Mouse (Mus musculus) ES-E14 (cell line): ENCODE measurements around the gene Wnt9a. TPM values are rescaled to one million over a fixed set of nuclear protein-coding genes. Genes with fewer than 3 reads are reported as not detected.

Source experiments
- DNase-seq: peaks from one replicate; pipeline ENCODE4 v3.0.0-alpha.2; 2013; ENCODE audit warnings: low read depth, low spot score
- H3K27ac ChIP-seq: 2 replicates; pipeline ENCODE4 v1.5.1; 2012; ENCODE audit warnings: low read depth, mild to moderate bottlenecking, low read length, moderate library complexity, mixed read lengths; ENCODE audit not compliant: poor library complexity, insufficient read depth, severe bottlenecking
- H3K36me3 ChIP-seq: 2 replicates; pipeline ENCODE4 v1.6.1; 2012; ENCODE audit warnings: mild to moderate bottlenecking, low read length, moderate library complexity, mixed read lengths; ENCODE audit not compliant: control insufficient read depth, poor library complexity, insufficient read depth, severe bottlenecking
- H3K4me1 ChIP-seq, 2 experiments: fragments of 150-350 bp in 1 of 2; sonication (generic) in 1 of 2; 2 replicates each; pipeline ENCODE4 v1.6.1; 2012; ENCODE audit warnings: low read length in 2 of 2, mild to moderate bottlenecking in 1 of 2, mixed read lengths in 1 of 2; ENCODE audit not compliant: control insufficient read depth in 2 of 2, insufficient read depth in 2 of 2, poor library complexity in 1 of 2
- H3K4me3 ChIP-seq, 2 experiments: fragments of 150-350 bp in 1 of 2; sonication (generic) in 1 of 2; 2 replicates each; pipeline ENCODE4 v1.5.1; 2012; ENCODE audit warnings: low read length in 2 of 2, low read depth in 1 of 2, mild to moderate bottlenecking in 1 of 2, mixed read lengths in 1 of 2; ENCODE audit not compliant: insufficient read depth in 1 of 2, poor library complexity in 1 of 2, severe bottlenecking in 1 of 2
- H3K9ac ChIP-seq: 2 replicates; pipeline ENCODE4 v1.6.1; 2012; ENCODE audit warnings: low read depth, mild to moderate bottlenecking, low read length, mixed read lengths; ENCODE audit not compliant: poor library complexity, insufficient read depth, severe bottlenecking
- H3K9me3 ChIP-seq: fragments of 150-350 bp; sonication (generic); 2 replicates; pipeline ENCODE4 v1.6.1; 2012; ENCODE audit warnings: low read depth, mild to moderate bottlenecking, low read length; ENCODE audit not compliant: control insufficient read depth, insufficient read depth
- CHD2 ChIP-seq: IDR thresholded peaks from 2 replicates; pipeline ENCODE4 v1.6.1; 2014; ENCODE audit warnings: mild to moderate bottlenecking, low read depth, low read length, inconsistent platforms
- HCFC1 ChIP-seq: IDR thresholded peaks from 2 replicates; pipeline ENCODE4 v1.6.1; 2012; ENCODE audit warnings: low read length, inconsistent platforms, borderline replicate concordance; ENCODE audit not compliant: insufficient read depth
- MAFK ChIP-seq: IDR thresholded peaks from 2 replicates; pipeline ENCODE4 v1.6.1; 2014; ENCODE audit warnings: mild to moderate bottlenecking, low read depth, low read length, inconsistent platforms; ENCODE audit not compliant: insufficient read depth
- ZC3H11A ChIP-seq: IDR thresholded peaks from 2 replicates; pipeline ENCODE4 v1.6.1; 2012; ENCODE audit warnings: low read depth, mild to moderate bottlenecking, inconsistent platforms, low read length, borderline replicate concordance
- ZNF384 ChIP-seq: IDR thresholded peaks from 2 replicates; pipeline ENCODE4 v1.6.1; 2012; ENCODE audit warnings: low read depth, low read length, inconsistent platforms
- in situ Hi-C, 2 experiments: fragments of 600-800 bp; cut with MboI; formaldehyde crosslinking; loops; one replicate each; pipeline ENCODE4 v1.15.1; 2025; ENCODE audit warnings: low sequenced_read_pairs in 2 of 2, inconsistent platforms in 1 of 2; ENCODE audit not compliant: unreplicated experiment in 2 of 2
- total RNA-seq: library from RNA; depleted of rRNA; stranded (reverse); fragments of 300-350 nt; gene quantifications from 2 replicates; pipeline ENCODE4 v1.2.3, GENCODE M21; 2012; rRNA removed

The Wnt9a gene
- total RNA-seq, 1 experiment, result 5.8 TPM

- H3K4me1 ChIP-seq, result peaks cover 4 to 5% of the 10 kb centered on the region in 2 experiments; a peak in 3 of 4 replicates
- in situ Hi-C loops, result no loop called here
- DNase-seq, result no peak
- H3K4me3 ChIP-seq, result no peak overlapping the region
- no peak overlapping the region for H3K9ac ChIP-seq
- TF ChIP-seq ZNF384 (no peak), HCFC1 (no peak), ZC3H11A (no peak), MAFK (no peak), CHD2 (no peak)
- no peaks in the 10 kb centered on the region for H3K9me3 ChIP-seq
- no peaks in the 10 kb centered on the region for H3K36me3 ChIP-seq
- no peak overlapping the region for H3K27ac ChIP-seq
Measured at GRCm38 (mm10) chr11:59377999-59378398, 71.3 kb downstream of the Wnt9a start.

- TF ChIP-seq MAFK (no peak), ZC3H11A (no peak), CHD2 (no peak), ZNF384 (no peak; the same call in 1 of the 2 replicates), HCFC1 (no peak)
- no peaks in the 10 kb centered on the region for H3K9me3 ChIP-seq
- H3K4me3 ChIP-seq, result no peak overlapping the region
- no peak for DNase-seq
- peaks cover 8% of the 10 kb centered on the region in 2 experiments for H3K4me1 ChIP-seq
- H3K9ac ChIP-seq, result no peak overlapping the region
- peak overlapping the region; percentile 8; the same call in 1 of the 2 replicates for H3K27ac ChIP-seq
- in situ Hi-C loops, result no loop called here
- H3K36me3 ChIP-seq, result no peaks in the 10 kb centered on the region
Measured at GRCm38 (mm10) chr11:59379547-59379946, 72.8 kb downstream of the Wnt9a start.

Other genes with a start within 250 kb of the Wnt9a start
- 0.36 and 0.58 TPM in 2 replicates for gene Obscn, start 170.5 kb upstream of the Wnt9a start, total RNA-seq
- gene Iba57, start 143.2 kb upstream of the Wnt9a start, total RNA-seq, result 3.2 and 4.7 TPM in 2 replicates
- gene Gjc2, start 123.7 kb upstream of the Wnt9a start, total RNA-seq, result 0.26 TPM in 1 of 2 replicates, not detected in the other
- gene Guk1, start 114.7 kb upstream of the Wnt9a start, total RNA-seq, result 188 and 238 TPM in 2 replicates
- gene Mrpl55, start 104.4 kb upstream of the Wnt9a start, total RNA-seq, result 66.4 TPM in 2 replicates
- gene 2310033P09Rik, start 98.6 kb upstream of the Wnt9a start, total RNA-seq, result 14.4 and 15.5 TPM in 2 replicates
- 277 and 347 TPM in 2 replicates for gene Arf1, start 78.7 kb upstream of the Wnt9a start, total RNA-seq
- gene Wnt3a, start 16.2 kb upstream of the Wnt9a start, total RNA-seq, result 0.85 and 1.8 TPM in 2 replicates
- 0.53 and 1.5 TPM in 2 replicates for gene Prss38, start 68.7 kb downstream of the Wnt9a start, total RNA-seq
- 14.1 and 14.7 TPM in 2 replicates for gene Jmjd4, start 143.1 kb downstream of the Wnt9a start, total RNA-seq
- gene Snap47, start 144.3 kb downstream of the Wnt9a start, total RNA-seq, result 44.3 and 60.5 TPM in 2 replicates
- 4.8 and 5.9 TPM in 2 replicates for gene Zfp867, start 165.5 kb downstream of the Wnt9a start, total RNA-seq
- gene Zkscan17, start 219.8 kb downstream of the Wnt9a start, total RNA-seq, result 22.5 and 22.6 TPM in 2 replicates
- gene Nlrp3, start 234.6 kb downstream of the Wnt9a start, total RNA-seq, result 0.09 and 0.21 TPM in 2 replicates